Mouse (Mus musculus) heart, embryonic 14.5 days (tissue): Measurements from ENCODE around the gene Vmn2r83. TPM values are rescaled to one million over a fixed set of nuclear protein-coding genes. Genes with fewer than 3 reads are reported as not detected.
"Not testable (repeated sequence)": the region's sequence is repeated elsewhere in the genome, so short reads cannot be mapped to it uniquely, and the experiment has no call there.

Source experiments
- ATAC-seq: fragments of 200-750 bp; cut with Nextera tagmentation; 2 replicates; pipeline ENCODE4 v1.8.0; 2017; ENCODE audit warnings: low read depth, moderate TSS enrichment; ENCODE audit not compliant: insufficient number of reproducible peaks, insufficient read depth, low FRiP score
- H3K27ac ChIP-seq, 2 experiments: fragments of 200-500 bp in 1 of 2; fragments of 300-500 bp in 1 of 2; sonication (generic) in 1 of 2; replicated peaks in 1 of 2; 2 replicates each; pipeline ENCODE4 v1.5.1; 2012 to 2014; ENCODE audit warnings: low read depth in 2 of 2, low read length in 2 of 2, control low read depth in 1 of 2, mild to moderate bottlenecking in 1 of 2, mixed read lengths in 1 of 2; ENCODE audit not compliant: control insufficient read depth in 1 of 2, insufficient read depth in 1 of 2
- H3K27me3 ChIP-seq: fragments of 300-500 bp; sonication (generic); 2 replicates; pipeline ENCODE4 v1.6.1; 2014; ENCODE audit warnings: mild to moderate bottlenecking, low read length, control low read depth; ENCODE audit not compliant: control insufficient read depth, insufficient read depth
- H3K36me3 ChIP-seq: fragments of 300-500 bp; sonication (generic); 2 replicates; pipeline ENCODE4 v1.6.1; 2014; ENCODE audit warnings: mild to moderate bottlenecking, control low read depth, low read length, mixed read lengths; ENCODE audit not compliant: control insufficient read depth, insufficient read depth
- H3K4me1 ChIP-seq, 2 experiments: fragments of 200-500 bp in 1 of 2; fragments of 300-500 bp in 1 of 2; sonication (generic) in 1 of 2; 2 replicates each; pipeline ENCODE4 v1.6.1; 2012 to 2014; ENCODE audit warnings: low read length in 2 of 2, control low read depth in 1 of 2, mixed read lengths in 1 of 2; ENCODE audit not compliant: control insufficient read depth in 2 of 2, insufficient read depth in 2 of 2
- H3K4me2 ChIP-seq: fragments of 300-500 bp; sonication (generic); 2 replicates; pipeline ENCODE4 v1.6.1; 2014; ENCODE audit warnings: mild to moderate bottlenecking, low read length
- H3K4me3 ChIP-seq, 2 experiments: fragments of 200-500 bp in 1 of 2; fragments of 300-500 bp in 1 of 2; sonication (generic) in 1 of 2; 2 replicates each; pipeline ENCODE4 v1.5.1; 2012 to 2014; ENCODE audit warnings: low read length in 2 of 2, mild to moderate bottlenecking in 2 of 2, control low read depth in 1 of 2, low read depth in 1 of 2, moderate library complexity in 1 of 2; ENCODE audit not compliant: control insufficient read depth in 1 of 2, insufficient read depth in 1 of 2
- H3K9ac ChIP-seq: fragments of 300-500 bp; sonication (generic); 2 replicates; pipeline ENCODE4 v1.6.1; 2014; ENCODE audit warnings: mild to moderate bottlenecking, low read length
- H3K9me3 ChIP-seq: fragments of 300-500 bp; sonication (generic); 2 replicates; pipeline ENCODE4 v1.6.1; 2016; ENCODE audit warnings: low read length, control low read depth; ENCODE audit not compliant: control insufficient read depth
- WGBS: fragments of 180-500 bp; shearing (Covaris S2); extraction: QIAGEN DNeasy Blood & Tissue Kit; methylation state at CpG from one replicate; pipeline ENCODE4 v1.1.7; 2014; 5-methylcytosine and 5-hydroxymethylcytosine counted together
- polyA plus RNA-seq: library from polyadenylated mRNA; unstranded; fragments of >200 nt; fragmentation: Nextera tagmentation; extraction: Ambion mirVana; gene quantifications from 2 replicates; pipeline ENCODE4 v1.2.1, GENCODE M21; 2014

Gene Vmn2r83
- polyA plus RNA-seq, result not detected in 2 replicates

- Histone ChIP-seq H3K4me1 (no peaks in the 10 kb centered on the region), H3K36me3 (no peaks in the 10 kb centered on the region), H3K27ac (no peak within 1 kb of the TSS), H3K27me3 (no peaks in the 10 kb centered on the region), H3K4me3 (no peak within 1 kb of the TSS), H3K9ac (no peak within 1 kb of the TSS), H3K9me3 (no peaks in the 10 kb centered on the region), H3K4me2 (no peak within 1 kb of the TSS)
- no peak for ATAC-seq
Observed at GRCm38 (mm10) chr10:79468431-79468830, at the start of gene Vmn2r83. Vmn2r83 (plus strand) TSS chr10:79468731.

GRCm38 (mm10) chr10:79435141-79435820 is 33.2 kb upstream of the Vmn2r83 start:
- not testable (repeated sequence) for H3K9me3 ChIP-seq, H3K4me2 ChIP-seq, H3K4me3 ChIP-seq, H3K27ac ChIP-seq, ATAC-seq, H3K9ac ChIP-seq, H3K4me1 ChIP-seq, H3K36me3 ChIP-seq, H3K27me3 ChIP-seq
- WGBS, result 77% methylated on average over 23 of the region's 23 CpGs

GRCm38 (mm10) chr10:79495886-79496285 is 27.4 kb downstream of the Vmn2r83 start:
- ATAC-seq, result no peak
- H3K27me3 ChIP-seq, result no peaks in the 10 kb centered on the region
- no peaks in the 10 kb centered on the region for H3K4me1 ChIP-seq
- no peak overlapping the region for H3K9ac ChIP-seq
- no peak overlapping the region for H3K4me3 ChIP-seq
- H3K27ac ChIP-seq, result no peak overlapping the region
- no peaks in the 10 kb centered on the region for H3K36me3 ChIP-seq
- WGBS, result 62% methylated on average over 3 of the region's 3 CpGs
- H3K9me3 ChIP-seq, result no peaks in the 10 kb centered on the region
- H3K4me2 ChIP-seq, result no peak overlapping the region

- Histone ChIP-seq H3K36me3 (no peaks in the 10 kb centered on the region), H3K27me3 (no peaks in the 10 kb centered on the region), H3K4me3 (no peak overlapping the region), H3K4me1 (no peaks in the 10 kb centered on the region), H3K4me2 (no peak overlapping the region), H3K9me3 (no peaks in the 10 kb centered on the region), H3K27ac (no peak overlapping the region), H3K9ac (no peak overlapping the region)
- WGBS, result 38% methylated on average over 2 of the region's 2 CpGs
- ATAC-seq, result no peak
Observed at GRCm38 (mm10) chr10:79496701-79497288, 28.3 kb downstream of the Vmn2r83 start.

GRCm38 (mm10) chr10:79502830-79503644 is 34.5 kb downstream of the Vmn2r83 start:
- Histone ChIP-seq H3K4me2 (no peak overlapping the region), H3K4me1 (no peaks in the 10 kb centered on the region), H3K27me3 (no peaks in the 10 kb centered on the region), H3K9ac (no peak overlapping the region), H3K36me3 (no peaks in the 10 kb centered on the region), H3K27ac (no peak overlapping the region), H3K9me3 (no peaks in the 10 kb centered on the region), H3K4me3 (no peak overlapping the region)
- 60% methylated on average over 6 of the region's 6 CpGs for WGBS
- no peak for ATAC-seq

- Histone ChIP-seq H3K27me3 (no peaks in the 10 kb centered on the region), H3K4me3 (no peak overlapping the region), H3K27ac (no peak overlapping the region), H3K4me2 (no peak overlapping the region), H3K36me3 (no peaks in the 10 kb centered on the region), H3K4me1 (no peaks in the 10 kb centered on the region), H3K9ac (no peak overlapping the region), H3K9me3 (no peaks in the 10 kb centered on the region)
- 67% methylated on average over 2 of the region's 2 CpGs for WGBS
- ATAC-seq, result no peak
Observed at GRCm38 (mm10) chr10:79506709-79507108, 38.2 kb downstream of the Vmn2r83 start.

- Histone ChIP-seq H3K4me2 (no peak overlapping the region), H3K27me3 (no peaks in the 10 kb centered on the region), H3K27ac (no peak overlapping the region), H3K9me3 (no peaks in the 10 kb centered on the region), H3K4me3 (no peak overlapping the region), H3K4me1 (peaks cover 0 to 2% of the 10 kb centered on the region in 2 experiments; a peak in 2 of 4 replicates), H3K36me3 (peaks cover 10% of the 10 kb centered on the region), H3K9ac (no peak overlapping the region)
- 67% methylated on average over 1 of the region's 1 CpGs for WGBS
- ATAC-seq, result no peak
Observed at GRCm38 (mm10) chr10:79524433-79524832, 55.9 kb downstream of the Vmn2r83 start.
